Mouse (Mus musculus) Muller cell, postnatal 12 days (primary cell): ENCODE data around the gene 4931422A03Rik.
A peak's percentile ranks its signal among the peaks of the same experiment; 100 is the strongest.

Experiments used
- DNase-seq: peaks from one replicate; pipeline ENCODE4 v3.0.0-alpha.2; 2015; ENCODE audit errors: inconsistent ontology term

The 4931422A03Rik gene

GRCm38 (mm10) chr2:103970041-103970790, 57.9 kb downstream of the 4931422A03Rik start:
- DNase-seq = peak; percentile 53

GRCm38 (mm10) chr2:103969437-103970040, 58.6 kb downstream of the 4931422A03Rik start:
- DNase-seq = peak; percentile 57

- no peak for DNase-seq
These were observed 59.2 kb downstream of the 4931422A03Rik start for GRCm38 (mm10) chr2:103968919-103969436.

- no peak for DNase-seq
These were observed 60.0 kb downstream of the 4931422A03Rik start for GRCm38 (mm10) chr2:103968186-103968585.

GRCm38 (mm10) chr2:103965391-103965790, 62.8 kb downstream of the 4931422A03Rik start:
- no peak for DNase-seq

- no peak for DNase-seq
These were observed 65.8 kb downstream of the 4931422A03Rik start for GRCm38 (mm10) chr2:103962349-103962748.

- DNase-seq = no peak
These were observed 68.6 kb downstream of the 4931422A03Rik start for GRCm38 (mm10) chr2:103959574-103959973.

- no peak for DNase-seq
These were observed 69.1 kb downstream of the 4931422A03Rik start for GRCm38 (mm10) chr2:103959066-103959465.

- DNase-seq = no peak
These were observed 69.5 kb downstream of the 4931422A03Rik start for GRCm38 (mm10) chr2:103958634-103959033.

- no peak for DNase-seq
These were observed 70.3 kb downstream of the 4931422A03Rik start, which contains the start of gene Lmo2 for GRCm38 (mm10) chr2:103957649-103958546. Gene Lmo2, plus strand, starts transcription at chr2:103957986.

- no peak for DNase-seq
These were observed 71.3 kb downstream of the 4931422A03Rik start for GRCm38 (mm10) chr2:103956867-103957266.

GRCm38 (mm10) chr2:103955714-103956113, 72.4 kb downstream of the 4931422A03Rik start:
- DNase-seq = no peak

GRCm38 (mm10) chr2:103953050-103953835, 74.9 kb downstream of the 4931422A03Rik start:
- DNase-seq = no peak

GRCm38 (mm10) chr2:103947982-103948655, 80.0 kb downstream of the 4931422A03Rik start:
- DNase-seq = no peak

- no peak for DNase-seq
These were observed 81.3 kb downstream of the 4931422A03Rik start for GRCm38 (mm10) chr2:103946892-103947291.

- DNase-seq = no peak
These were observed 82.5 kb downstream of the 4931422A03Rik start for GRCm38 (mm10) chr2:103945571-103946092.

- no peak for DNase-seq
These were observed 83.3 kb downstream of the 4931422A03Rik start for GRCm38 (mm10) chr2:103944859-103945258.

- DNase-seq = no peak
These were observed 87.1 kb downstream of the 4931422A03Rik start for GRCm38 (mm10) chr2:103941085-103941484.

GRCm38 (mm10) chr2:103939003-103939402, 89.2 kb downstream of the 4931422A03Rik start:
- no peak for DNase-seq

GRCm38 (mm10) chr2:103938573-103938972, 89.6 kb downstream of the 4931422A03Rik start:
- DNase-seq = no peak
